Mouse (Mus musculus) frontal cortex, postnatal 25 days (tissue): ENCODE data around the gene Tnf.
"Not testable (repeated sequence)": the region's sequence is repeated elsewhere in the genome, so short reads cannot be mapped to it uniquely, and the experiment has no call there.

Experiments used
- DNase-seq, 2 experiments: peaks; one replicate each; pipeline ENCODE4 v3.0.0; 2022; ENCODE audit warnings: low spot score in 2 of 2

Tnf gene

DNA sequence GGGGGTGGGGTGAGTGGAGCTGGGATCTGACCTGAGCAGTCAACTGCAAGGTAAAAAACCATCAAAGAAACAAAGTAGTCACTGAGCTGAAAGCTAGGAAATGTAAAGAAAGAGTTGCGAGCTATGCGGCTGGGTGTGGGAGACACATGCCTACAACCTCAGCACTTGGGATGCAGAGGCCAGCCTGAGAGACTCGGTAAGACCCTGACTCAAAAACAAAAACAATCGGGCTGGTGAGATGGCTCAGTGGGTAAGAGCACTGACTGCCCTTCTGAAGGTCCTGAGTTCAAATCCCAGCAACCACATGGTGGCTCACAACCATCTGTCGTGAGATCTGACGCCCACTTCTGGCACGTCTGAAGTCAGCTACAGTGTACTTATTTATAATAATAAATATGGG, 32.3 kb upstream of the Tnf start:
- not testable (repeated sequence) for DNase-seq

- DNase-seq = no peak
These were observed 31.5 kb upstream of the Tnf start, which contains the start of gene Atp6v1g2 for GRCm38 (mm10) chr17:35233114-35233980. Gene Atp6v1g2, plus strand, starts transcription at chr17:35233660.

DNA sequence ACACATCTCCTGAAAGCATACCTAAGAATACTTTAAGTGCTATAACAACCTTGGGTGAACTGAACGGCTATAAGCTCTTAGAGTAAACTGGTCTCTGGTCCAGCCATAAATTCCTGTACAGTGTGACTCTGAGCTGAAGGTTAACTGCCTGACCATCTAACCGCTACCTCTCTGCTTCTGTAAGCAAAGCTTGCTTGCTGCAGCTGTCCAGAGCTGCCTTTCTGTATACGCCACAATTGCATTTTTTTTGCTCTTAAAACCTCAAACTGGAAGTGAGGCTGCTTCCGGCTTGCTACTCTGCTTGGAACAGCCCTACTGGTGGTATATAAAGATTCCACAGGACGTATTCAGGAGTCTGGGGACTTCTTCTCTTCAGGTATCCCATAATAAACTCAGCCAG, 30.9 kb upstream of the Tnf start:
- no peak for DNase-seq

- DNase-seq = peak; percentile 81 to 86
These were observed 30.2 kb upstream of the Tnf start for GRCm38 (mm10) chr17:35232043-35232442.

DNA sequence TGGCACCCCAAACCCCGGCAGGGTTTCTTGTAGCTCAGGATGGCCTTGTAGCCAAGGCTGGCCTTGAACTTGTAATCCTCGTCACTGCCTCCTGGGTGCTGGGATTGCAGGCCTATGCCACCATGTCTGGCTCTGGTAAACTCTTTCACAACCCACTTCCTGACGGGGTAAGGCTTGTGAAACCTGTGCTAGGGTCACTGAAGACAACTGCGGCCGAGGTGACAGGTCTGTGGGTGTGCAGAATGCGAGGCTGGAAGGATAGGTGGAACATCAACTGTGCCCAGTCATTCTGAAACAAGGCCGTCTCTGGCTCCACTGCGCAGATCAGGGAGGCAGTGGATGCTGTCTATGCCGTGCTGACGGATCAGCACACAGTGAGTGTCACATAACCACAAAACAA, 29.2 kb upstream of the Tnf start:
- no peak for DNase-seq

DNA sequence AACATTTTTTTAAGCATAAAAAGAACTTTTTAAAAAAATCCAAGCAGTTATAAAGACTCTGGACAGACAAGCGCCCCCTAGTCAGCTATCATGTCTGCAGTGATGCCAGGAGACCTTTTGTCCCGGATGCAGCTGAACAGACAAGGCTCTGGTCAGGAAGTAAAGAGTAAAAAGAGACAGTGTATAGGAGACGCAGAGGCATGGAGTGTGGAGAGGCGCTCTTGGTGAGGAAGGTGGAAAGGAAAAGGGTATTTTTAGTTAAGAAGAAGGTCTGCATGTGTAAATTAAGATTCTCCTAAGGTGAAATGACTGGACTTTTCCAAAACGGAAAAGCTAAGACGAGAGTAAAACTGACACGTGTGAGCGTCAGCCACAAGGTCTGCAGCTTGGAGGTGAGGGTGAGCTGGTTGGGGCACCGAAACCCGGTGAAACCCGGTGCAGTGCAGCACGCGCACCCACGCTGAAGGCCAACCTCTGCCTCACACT, 24.8 kb upstream of the Tnf start:
- DNase-seq = no peak

DNA sequence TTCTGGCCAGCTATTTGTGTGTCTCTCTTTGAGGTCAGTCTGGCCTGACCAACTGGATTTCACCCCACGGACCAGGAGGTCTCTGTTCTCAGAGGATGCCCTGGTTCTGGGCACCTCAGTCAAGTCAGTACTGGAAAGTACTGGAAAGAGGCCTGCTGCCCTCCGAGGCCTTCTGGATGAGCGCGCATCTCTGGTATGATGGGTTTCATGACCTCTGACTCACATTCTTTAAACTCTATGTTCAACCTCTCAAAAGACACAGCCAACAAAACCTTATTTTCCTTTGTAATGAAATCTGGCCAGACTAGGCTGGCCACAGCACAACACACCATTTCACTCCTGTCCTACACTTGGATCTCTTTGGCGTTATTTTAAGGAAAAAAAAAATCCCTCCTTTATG, 23.6 kb upstream of the Tnf start:
- DNase-seq = no peak

DNA sequence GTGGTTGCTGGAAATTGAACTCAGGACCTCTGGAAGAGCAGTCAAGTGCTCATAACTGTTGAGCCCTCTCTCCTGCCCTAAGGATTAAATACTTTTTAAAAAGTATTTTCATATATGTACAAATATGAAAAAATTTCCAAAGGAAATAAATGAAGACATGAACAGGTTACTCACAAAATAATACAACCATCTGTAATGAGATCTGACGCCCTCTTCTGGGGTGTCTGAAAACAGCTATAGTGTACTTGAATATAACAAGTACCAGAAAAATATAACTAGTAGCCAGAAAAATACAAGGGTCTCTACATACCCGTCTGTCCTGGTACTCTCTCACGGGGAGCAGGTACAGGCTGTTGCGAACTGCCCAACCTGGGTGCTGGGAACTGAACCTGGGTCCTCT, 22.8 kb upstream of the Tnf start:
- no peak for DNase-seq

DNA sequence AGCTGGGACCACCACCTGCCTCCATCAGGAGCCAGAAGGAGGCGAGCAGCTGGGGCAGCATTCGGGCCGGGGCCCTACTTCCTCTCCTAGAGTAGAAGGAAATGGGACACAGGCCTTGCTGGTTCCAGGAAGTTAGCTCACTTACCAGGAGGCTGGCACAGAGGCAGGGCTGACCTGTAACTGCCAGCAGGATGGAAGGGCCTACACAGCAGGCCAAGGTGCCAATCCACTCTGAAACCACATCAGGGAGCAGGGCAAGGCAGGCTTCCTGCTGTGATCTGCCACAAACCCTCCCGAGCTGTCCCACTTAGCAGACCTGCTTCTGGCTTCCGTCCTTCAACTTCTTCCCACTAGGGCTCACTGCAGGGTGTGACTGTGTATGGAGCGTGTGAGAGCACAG, 20.5 kb upstream of the Tnf start:
- DNase-seq = no peak

GRCm38 (mm10) chr17:35220156-35220952, 18.5 kb upstream of the Tnf start, which contains the start of gene Gm16181:
Gene Gm16181, plus strand, starts transcription at chr17:35220834.
- DNase-seq = no peak

- no peak for DNase-seq
These were observed 17.8 kb upstream of the Tnf start for GRCm38 (mm10) chr17:35219601-35220041.

DNA sequence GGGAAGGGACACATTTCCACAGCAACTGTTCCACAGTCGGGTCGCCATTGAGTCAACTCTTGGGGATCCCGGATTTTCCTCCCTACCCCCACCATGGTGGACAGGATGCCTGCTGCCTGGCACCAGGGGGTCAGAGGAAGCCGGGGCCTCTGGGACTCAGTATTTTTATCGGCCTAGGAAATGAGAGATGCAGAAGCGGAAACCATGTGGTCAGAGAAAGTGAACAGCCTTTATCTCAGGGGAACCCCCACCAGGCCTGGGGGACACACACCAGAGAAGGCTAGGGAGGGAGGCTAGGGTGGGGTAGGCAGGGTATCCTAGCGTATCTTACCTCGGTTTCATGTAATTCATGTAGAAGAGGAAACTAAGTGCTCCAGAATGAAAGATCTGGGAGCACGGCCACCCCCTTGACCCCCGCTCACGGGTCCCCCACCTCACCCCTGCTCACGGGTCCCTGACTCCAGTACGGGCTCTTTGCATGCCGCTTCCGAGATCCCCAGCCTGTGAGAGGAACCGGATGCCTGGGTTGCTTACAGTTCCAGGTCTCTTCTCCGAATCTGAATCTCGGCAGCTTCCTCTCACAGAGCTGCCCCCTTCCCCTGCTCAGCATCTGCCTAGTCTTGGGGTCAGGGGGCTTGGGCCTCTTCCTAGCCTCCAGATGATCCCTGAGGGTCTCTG, 16.8 kb upstream of the Tnf start:
- DNase-seq = no peak

DNA sequence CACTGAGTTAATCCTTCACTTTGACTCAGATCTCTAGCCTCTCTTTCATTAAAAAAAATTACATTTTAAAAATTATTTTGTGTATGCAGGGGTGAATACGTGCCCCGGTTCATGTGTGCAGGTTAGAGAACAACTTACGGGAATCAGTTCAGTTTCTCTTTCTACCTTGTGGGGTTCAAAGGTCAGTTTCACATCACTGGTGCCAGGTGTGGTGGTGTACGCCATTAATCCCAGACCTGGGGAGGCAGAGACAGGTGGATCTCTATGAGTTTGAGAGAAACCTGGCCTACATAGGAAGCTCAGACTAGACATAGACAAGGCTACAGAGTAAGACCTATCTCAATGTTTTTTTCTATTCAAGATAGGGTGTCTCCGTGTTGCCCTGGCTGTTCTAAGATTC, 11.3 kb upstream of the Tnf start:
- no peak for DNase-seq

DNA sequence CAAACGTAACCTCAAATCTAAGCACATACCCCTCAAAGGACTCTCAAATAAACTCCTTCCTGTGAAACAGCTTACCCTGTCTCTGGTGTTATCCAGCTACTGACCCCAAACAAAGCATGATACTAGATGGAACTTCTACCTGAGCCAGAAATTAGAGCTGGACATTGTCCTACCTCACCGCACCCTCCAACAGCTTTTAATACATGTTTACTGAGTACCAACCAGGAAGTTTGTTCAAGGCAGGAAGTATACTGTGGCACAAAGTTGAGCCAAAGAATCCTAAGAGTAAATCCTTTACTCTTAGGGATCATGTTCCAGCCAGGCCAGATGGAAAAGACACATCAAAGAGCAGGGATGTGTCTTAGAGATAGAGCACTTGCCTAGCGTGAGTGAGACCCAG, 8.8 kb upstream of the Tnf start:
- DNase-seq = no peak

GRCm38 (mm10) chr17:35209785-35210535, 8.2 kb upstream of the Tnf start:
- no peak for DNase-seq

DNA sequence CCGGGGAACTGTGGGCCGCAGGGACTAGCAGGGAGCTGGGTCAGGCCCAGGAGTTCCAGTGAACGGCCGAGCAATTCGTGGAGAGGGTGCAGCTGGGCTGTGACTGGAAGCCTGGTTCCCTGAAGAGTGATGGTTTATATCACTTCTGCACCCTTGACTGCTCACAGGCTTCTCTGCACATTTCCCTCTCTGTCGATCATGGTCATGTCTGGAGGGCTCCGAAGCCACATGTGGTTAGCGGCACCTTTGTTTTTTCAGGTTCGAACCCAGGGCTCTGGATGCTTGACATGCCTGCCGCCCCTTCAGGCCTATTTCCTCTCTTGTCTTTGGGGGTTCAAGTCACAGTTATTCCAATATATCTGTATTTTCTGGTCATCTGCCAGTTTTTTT, 3.6 kb upstream of the Tnf start:
- DNase-seq = no peak

DNA sequence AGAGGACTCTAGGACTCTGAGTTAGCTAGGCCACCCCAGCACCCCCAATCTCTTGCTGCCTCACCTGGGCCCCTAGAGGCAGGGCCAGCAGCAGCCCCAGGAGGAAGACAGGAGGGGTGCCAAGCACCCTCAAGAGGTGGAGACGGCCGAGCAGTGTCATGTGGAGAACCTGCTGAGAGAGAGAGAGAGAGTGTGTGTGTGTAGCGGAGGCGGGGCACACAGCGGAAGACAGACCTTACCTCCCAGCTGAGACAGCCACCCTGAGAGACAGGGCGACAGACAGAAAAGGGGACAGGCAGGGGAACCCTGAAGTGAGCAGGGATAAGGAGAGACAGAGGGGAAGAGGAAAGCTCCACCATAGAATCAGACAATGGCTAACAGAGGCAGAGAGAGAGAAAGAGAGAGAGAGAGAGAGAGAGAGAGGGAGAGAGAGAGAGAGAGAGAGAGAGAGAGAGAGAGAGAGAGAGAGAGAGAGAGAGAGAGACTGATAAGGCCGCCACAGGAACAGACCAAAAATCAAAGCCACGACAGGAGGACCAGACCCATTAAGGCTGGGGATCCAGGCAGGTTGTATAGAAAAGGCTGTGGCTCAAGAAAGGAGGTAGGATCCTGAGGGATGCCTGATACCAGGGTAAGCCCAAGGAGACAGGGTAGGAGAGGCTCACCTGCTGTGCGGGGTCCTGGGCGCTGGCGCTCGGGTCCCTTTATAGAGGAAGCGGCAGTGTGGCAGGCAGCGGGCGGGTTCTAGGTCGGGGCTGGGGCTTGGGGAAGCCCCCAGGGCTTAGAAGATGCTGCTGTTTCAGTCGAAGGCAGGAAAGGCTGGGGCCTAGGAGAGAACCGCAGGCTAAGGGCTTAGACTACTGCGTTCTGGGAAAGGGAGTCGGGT, 2.9 kb upstream of the Tnf start, which contains the start of gene Lta:
Gene Lta (minus strand): TSS at position 858 of the 886 bp plus-strand sequence.
- no peak for DNase-seq

GRCm38 (mm10) chr17:35202442-35202841, 635 bp upstream of the Tnf start:
- DNase-seq = no peak

GRCm38 (mm10) chr17:35201128-35201527, 679 bp downstream of the Tnf start:
- no peak for DNase-seq

GRCm38 (mm10) chr17:35200398-35200797, 1.4 kb downstream of the Tnf start:
- no peak for DNase-seq
